Mouse (Mus musculus) left cerebral cortex, postnatal 14 days (tissue): Measurements from ENCODE around the gene Gm17606. TPM values are rescaled to one million over a fixed set of nuclear protein-coding genes. Genes with fewer than 3 reads are reported as not detected.
A peak's percentile ranks its signal among the peaks of the same experiment; 100 is the strongest.
"Not testable (repeated sequence)": the region's sequence is repeated elsewhere in the genome, so short reads cannot be mapped to it uniquely, and the experiment has no call there.

Source experiments
- DNase-seq, 2 experiments: peaks; one replicate each; pipeline ENCODE4 v3.0.0; 2021 to 2022; ENCODE audit warnings: low spot score in 2 of 2, mixed read lengths in 1 of 2
- intact Hi-C: fragments of 180-260 bp; cut with DNase I; formaldehyde crosslinking; loops from one replicate; pipeline ENCODE4 v1.15.1; 2025
- long read RNA-seq, 2 experiments: library from polyadenylated mRNA; stranded (forward); transcript quantifications; one replicate each; pipeline ENCODE4 v2.0.0; 2021
- total RNA-seq, 2 experiments: library from RNA; stranded (reverse); gene quantifications; 2 replicates each; pipeline ENCODE4 v1.2.3; 2021

Gene Gm17606
- total RNA-seq, result not detected
- long read RNA-seq, experiment 1, result 0 reads
- long read RNA-seq, experiment 2, result 0 reads

- DNase-seq, result no peak
- intact Hi-C loops, result loop anchor here (5.0 kb wide), 2 partner anchors 114 to 414 kb away; no protein-coding TSS in a partner anchor
Measured at GRCm38 (mm10) chr14:54640946-54641304, at the start of gene Gm17606. TSS of gene Gm17606 (plus strand) at chr14:54640952.

DNA sequence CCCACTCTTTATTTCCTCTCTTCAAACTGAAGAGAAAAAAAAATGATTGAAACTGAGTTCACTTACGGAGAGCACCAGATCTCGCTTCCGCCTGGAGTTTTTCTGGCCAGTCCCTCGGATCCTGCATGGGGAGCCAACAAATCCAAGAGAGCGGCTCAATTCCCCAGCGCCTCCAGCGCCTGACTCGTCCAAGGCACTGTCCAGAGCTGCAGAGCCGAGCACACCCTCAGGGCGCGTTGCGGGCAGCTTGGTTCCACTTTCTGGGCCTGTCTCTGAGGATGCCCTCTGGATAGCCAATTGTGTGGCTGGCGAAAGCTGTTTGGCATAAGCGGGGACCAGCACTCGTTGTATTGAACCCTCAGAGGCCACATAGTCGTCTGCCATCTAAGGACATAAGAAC, 49.7 kb upstream of the Gm17606 start:
- DNase-seq, result no peak
- intact Hi-C loops, result no loop called here

DNA sequence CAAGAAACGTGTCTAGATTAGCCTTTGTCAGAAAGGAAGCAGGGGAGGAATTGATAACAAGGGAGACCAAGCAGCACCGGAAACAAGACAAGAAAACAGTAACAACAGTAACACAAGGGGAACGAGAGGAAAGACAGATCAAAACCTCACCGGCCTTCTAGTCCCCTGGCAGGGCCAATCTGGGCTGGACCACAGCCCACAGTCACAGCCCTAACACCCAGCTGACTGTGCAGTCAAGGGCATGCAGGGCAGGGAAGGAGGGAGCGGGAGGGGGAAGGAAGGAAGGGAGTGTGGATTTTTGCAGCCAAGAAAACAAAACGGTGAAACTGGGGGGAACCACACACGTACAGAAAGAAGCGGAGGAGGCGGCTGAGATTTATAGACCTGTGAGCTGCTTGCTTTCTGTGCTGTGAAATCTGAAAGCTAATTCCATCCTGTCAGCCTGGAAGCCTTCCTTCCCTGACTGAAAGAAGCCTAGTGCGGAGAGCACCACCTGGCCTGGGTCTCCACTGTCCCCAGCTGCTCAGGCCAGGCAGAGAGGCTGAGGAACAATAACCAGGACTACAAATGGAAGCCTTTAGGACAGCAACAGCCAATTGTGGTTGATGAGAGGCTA, 48.3 kb upstream of the Gm17606 start:
- intact Hi-C loops, result no loop called here
- DNase-seq, result peak; percentile 65 to 75

GRCm38 (mm10) chr14:54594055-54594454, 46.7 kb upstream of the Gm17606 start:
- DNase-seq, result no peak
- intact Hi-C loops, result no loop called here

GRCm38 (mm10) chr14:54594631-54595414, 45.9 kb upstream of the Gm17606 start:
- peak; percentile 45 to 59 for DNase-seq

GRCm38 (mm10) chr14:54597084-54597483, 43.7 kb upstream of the Gm17606 start:
- intact Hi-C loops, result no loop called here
- no peak for DNase-seq

More at GRCm38 (mm10) chr14:54594631-54595414, 45.9 kb upstream of the Gm17606 start:
- intact Hi-C loops, result no loop called here

GRCm38 (mm10) chr14:54601601-54602000, 39.2 kb upstream of the Gm17606 start:
- DNase-seq, result no peak
- intact Hi-C loops, result no loop called here

GRCm38 (mm10) chr14:54602613-54603012, 38.1 kb upstream of the Gm17606 start:
- no peak for DNase-seq

GRCm38 (mm10) chr14:54603038-54603654, 37.6 kb upstream of the Gm17606 start:
- intact Hi-C loops, result no loop called here
- DNase-seq, result peak; percentile 96 to 98

More at GRCm38 (mm10) chr14:54602613-54603012, 38.1 kb upstream of the Gm17606 start:
- intact Hi-C loops, result no loop called here

DNA sequence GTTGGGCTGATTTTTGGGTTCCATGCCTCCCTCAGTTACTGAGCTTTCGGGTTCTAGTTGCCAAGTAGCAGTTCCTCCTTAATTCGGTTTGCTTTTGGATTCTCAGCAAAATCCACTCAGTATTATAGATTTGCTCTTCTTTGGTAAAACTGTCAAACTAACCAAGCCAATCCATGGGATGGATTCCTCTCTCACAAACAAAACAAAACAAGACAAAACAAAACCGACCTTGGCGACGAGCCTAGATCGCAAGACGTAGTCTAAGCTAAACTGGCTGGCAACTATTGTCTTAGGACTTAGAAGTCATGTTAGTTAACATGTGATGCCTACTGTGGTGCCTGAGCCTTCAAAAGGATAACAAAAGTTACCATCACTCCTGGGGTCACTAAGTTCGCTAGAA, 37.1 kb upstream of the Gm17606 start:
- intact Hi-C loops, result no loop called here
- DNase-seq, result no peak

GRCm38 (mm10) chr14:54605752-54606321, 34.9 kb upstream of the Gm17606 start, which contains the start of gene 4931414P19Rik:
TSS of gene 4931414P19Rik (minus strand) at chr14:54605993.
- DNase-seq, result peak; percentile 72 to 79
- intact Hi-C loops, result no loop called here

DNA sequence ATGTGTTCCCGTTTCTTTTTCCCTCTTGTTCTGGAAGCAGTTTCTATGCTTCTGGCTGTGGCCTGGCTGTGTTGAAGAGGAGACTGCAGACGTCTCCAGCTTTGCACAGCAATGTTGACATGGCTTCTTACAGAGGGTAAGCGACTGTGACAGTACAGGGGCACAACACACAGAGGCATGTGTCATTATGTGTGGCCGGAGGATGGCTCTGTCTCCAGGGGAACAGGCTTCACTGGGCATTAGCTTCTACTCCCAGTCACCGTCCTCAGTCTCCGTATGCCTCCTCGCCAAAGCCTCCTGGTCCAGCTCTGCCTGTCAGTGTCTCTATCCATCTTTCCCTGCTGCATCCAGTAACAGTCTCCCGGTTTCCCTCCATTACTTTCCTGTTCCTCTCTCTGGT, 33.5 kb upstream of the Gm17606 start:
- DNase-seq, result no peak
- intact Hi-C loops, result no loop called here

DNA sequence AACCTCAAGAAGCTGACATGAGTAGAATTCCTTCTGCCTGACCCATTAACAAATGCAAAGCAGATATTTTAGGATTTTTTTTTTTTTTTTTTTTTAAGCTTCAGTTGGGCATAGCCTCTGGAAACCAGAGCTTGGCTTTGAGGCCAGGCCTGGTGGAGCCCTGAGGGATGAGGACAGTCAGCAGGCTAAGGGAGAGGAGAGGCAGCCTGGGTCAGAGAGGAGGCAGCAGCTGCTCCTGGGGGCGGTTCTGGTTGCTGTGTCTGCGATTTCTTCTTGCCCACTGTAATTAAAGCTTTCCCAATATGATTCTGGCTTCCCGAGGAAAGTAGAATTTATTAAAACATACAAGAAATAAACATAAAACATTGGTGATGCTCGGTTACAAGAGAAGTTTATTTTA, 31.5 kb upstream of the Gm17606 start:
- intact Hi-C loops, result no loop called here
- DNase-seq, result no peak

GRCm38 (mm10) chr14:54609962-54610361, 30.8 kb upstream of the Gm17606 start:
- intact Hi-C loops, result no loop called here

GRCm38 (mm10) chr14:54610648-54611047, 30.1 kb upstream of the Gm17606 start:
- DNase-seq, result peak in 1 of 2 experiments; percentile 57
- intact Hi-C loops, result no loop called here

More at GRCm38 (mm10) chr14:54609962-54610361, 30.8 kb upstream of the Gm17606 start:
- no peak for DNase-seq

- DNase-seq, intact Hi-C loops: not testable (repeated sequence)
Measured at GRCm38 (mm10) chr14:54614130-54614529, 26.6 kb upstream of the Gm17606 start.

GRCm38 (mm10) chr14:54616226-54616825, 24.4 kb upstream of the Gm17606 start:
- DNase-seq, result no peak
- intact Hi-C loops, result no loop called here

DNA sequence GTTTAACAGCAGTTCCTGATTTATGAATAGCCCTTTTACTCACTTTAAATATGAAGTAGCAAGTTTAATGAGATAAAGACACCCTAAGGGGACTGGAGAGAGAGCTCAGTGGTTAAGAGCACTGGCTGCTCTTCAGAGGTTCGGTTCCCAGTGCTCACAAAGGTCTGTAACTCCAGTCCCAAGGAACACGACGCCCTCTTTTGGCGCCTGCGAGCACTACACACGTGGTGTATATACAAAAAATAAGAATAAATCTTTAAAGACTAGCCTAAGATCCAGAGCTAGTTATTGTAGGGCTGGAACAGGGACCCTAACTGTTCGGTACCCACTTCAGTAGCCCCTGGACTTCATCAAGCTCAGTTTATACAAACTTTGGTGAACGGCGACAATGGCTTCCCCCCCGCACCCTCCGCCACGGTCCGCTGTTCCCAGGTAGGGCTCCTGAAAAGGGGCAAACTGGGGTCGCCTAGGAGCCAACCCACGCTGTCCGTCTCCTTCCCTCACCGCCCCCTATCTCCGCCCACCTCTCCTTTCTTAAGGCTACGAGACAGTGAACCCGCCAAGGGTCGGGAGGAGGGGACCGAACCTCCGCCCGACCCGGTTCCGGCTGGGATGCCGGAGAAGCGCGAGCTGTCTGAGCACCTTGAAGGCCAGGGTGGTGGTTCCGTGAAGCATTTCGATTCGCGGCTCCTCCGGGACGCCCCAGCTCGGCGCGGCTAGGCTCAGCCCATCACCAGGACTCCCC, 23.4 kb upstream of the Gm17606 start:
- intact Hi-C loops, result no loop called here
- no peak for DNase-seq

- DNase-seq, result peak; percentile 88 to 90
- intact Hi-C loops, result no loop called here
Measured at GRCm38 (mm10) chr14:54617897-54618365, 22.8 kb upstream of the Gm17606 start, which contains the start of gene Psmb5. TSS of gene Psmb5 (minus strand) at chr14:54618022.
